Mouse (Mus musculus): ENCODE data around the gene Gpbar1.
"Not testable (repeated sequence)": the region's sequence is repeated elsewhere in the genome, so short reads cannot be mapped to it uniquely, and the experiment has no call there.

GRCm38 (mm10) chr1:74326916-74327315 is 48.6 kb downstream of the Gpbar1 start:
- peak; percentile 5; the same call in 1 of the 2 replicates for TF ChIP-seq CTCF (IDR thresholded peaks at IDR 0.05; ENCODE audit: extremely low read depth, insufficient read length, insufficient replicate concordance, low read depth, low read length)
- TF ChIP-seq POLR2A (IDR thresholded peaks at IDR 0.05; ENCODE audit: low read depth, low read length): not testable (repeated sequence)
